Mouse (Mus musculus) adrenal gland, adult 18-20 months (tissue): ENCODE results near the gene Tenm3. TPM values are rescaled to one million over a fixed set of nuclear protein-coding genes. Genes with fewer than 3 reads are reported as not detected.

Source experiments
- DNase-seq, 2 experiments: peaks; one replicate each; pipeline ENCODE4 v3.0.0; 2021 to 2022; ENCODE audit warnings: low spot score in 2 of 2
- total RNA-seq, 2 experiments: library from RNA; stranded (reverse); gene quantifications; 1 replicate in 1 of 2; 2 replicates in 1 of 2; pipeline ENCODE4 v1.2.3; 2021

The Tenm3 gene
- total RNA-seq, 2 experiments from 2014 or later = 2.3 to 9.7 TPM

DNA sequence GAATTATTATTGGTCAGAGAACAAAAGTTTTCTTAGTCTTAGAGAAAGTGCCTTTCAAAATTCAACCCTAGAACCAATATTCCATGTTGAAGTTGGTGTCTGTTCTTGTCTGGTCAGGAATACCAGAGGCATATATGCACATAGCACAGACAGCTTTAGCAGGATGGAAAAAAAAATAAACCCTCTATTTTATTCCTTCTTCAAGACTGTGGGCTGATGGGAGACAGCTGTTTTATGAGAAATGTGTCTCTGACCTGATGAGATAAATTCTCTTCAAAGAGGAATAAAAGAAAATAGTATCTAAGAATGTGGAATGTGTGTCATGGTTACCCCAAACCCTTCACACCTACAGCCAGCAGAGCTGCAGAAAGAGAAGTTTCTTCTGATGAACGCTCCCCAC, 173.4 kb downstream of the Tenm3 start:
- DNase-seq = no peak

DNA sequence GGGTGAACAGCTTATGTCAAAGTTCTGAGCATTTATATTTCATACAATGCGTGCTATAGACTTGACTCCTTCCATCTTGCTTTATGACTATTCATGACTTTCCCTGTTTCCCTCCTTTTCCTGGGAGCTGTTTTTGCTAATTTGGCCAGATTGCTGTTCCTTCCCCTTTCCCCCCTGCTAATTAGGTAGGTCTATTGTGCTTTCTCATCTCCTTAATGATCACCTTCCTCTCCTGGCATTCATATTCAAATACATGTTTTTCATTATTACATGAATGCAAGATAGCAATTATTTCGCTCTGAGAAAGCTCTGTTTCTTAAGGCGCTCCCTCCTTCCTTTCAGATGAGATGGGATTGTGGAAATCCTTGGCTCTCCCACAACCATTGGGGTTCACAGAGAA, 178.6 kb downstream of the Tenm3 start:
- DNase-seq = no peak

DNA sequence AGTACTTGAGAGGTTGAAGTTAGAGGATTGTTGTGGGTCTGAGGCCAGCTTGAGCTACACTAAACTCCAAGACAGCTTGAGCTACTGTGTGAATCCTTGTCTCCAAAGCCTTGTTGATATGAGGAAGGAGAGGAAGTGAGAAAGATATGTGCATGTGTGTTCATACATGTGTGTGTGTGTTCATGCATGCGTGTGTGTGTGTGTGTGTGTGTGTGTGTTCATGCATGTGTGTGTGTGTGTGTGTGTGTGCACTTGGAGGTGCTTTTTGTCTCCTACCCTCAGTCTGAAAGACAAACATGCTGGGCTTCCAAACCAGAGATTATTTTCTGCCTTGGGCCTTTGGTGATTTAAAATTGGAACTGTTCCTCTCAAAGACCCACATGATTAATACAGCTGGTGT, 184.5 kb downstream of the Tenm3 start:
- DNase-seq = no peak

DNA sequence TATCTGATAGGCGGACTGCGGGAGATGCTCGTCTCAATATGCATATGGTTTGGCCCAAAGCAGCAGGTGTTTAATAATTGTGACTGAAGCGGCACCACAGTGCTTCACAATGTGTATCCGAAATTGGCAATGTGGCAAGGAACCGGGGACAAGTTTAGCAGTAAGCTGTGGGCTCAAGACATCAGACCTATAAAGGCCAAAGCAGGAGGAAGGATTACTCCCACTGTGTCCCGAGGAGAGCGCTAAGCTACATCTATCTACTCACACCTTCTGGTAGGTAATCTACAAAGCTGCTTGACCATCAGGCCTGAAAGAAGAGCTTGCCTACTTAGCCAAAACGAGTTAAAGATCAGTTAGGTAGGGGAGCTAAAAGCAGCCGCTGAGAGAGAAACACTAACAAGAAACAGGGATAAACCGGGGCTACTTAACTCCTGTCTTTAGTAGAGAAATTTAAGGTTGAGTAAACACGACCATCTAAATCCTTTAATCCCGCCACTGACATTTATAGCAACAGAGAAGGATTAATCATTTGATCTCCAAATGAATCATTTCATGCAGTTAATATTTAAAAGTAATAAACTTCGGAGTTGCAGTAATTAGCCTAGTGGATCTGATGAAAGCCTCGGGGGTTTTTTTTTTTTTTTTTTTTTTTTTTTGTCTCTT, 188.2 kb downstream of the Tenm3 start:
- no peak for DNase-seq

DNA sequence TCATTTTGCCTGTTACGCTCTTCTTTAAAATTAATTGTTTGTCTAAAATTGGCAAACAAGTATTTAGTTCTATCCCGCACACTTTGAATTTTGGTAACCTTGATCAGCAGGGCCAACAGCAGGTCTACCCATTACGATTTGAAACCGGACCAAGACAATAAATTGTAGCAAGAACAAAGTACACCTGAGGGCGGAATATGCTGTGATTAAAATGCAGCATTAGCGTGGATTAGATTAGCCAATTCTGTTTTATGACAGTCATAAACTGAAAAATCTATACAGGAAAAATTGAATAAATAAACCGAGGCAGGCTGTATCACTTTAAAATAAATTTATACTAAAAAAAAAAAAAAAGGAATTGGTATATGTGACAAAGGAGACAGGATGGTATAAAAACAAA, 193.9 kb downstream of the Tenm3 start:
- DNase-seq = no peak

DNA sequence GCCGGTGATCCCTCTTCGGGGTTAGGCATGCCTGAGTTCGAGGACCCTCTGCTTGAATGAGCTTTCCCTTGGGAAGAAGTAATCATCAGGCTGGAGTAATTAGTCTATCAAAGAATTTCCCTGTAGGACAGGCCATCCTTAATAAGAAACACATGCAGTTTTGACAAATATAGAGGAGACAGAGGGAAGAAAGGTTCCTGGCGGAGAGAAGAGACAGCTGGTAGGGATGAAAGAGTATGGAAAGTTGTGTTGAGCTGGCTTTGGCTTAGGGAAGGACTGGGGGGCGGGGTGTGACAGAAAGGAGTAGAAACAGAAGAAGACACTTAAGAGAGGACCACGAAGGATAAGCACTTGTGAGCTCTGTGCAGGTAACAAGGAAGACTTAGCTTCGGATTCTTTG, 194.3 kb downstream of the Tenm3 start:
- no peak for DNase-seq

DNA sequence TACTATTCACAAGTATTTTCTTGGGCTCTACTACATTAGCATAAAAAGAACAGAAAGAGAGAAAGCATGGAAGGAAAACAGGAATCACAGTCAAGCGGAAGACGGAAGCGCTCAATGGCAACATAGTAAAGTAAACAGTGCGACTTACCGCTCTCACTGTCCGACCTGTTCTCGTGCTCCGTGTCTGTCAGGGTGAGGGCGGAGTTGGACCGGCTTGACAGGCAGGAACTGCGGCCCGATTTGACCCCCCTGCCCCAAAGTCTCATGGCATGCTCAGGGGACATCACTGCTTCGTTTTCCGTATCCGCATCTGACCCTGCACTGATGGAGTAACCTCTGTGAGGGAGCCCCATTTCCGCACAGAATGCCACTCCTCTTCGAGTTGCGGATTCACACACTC, 197.6 kb downstream of the Tenm3 start:
- DNase-seq = no peak

DNA sequence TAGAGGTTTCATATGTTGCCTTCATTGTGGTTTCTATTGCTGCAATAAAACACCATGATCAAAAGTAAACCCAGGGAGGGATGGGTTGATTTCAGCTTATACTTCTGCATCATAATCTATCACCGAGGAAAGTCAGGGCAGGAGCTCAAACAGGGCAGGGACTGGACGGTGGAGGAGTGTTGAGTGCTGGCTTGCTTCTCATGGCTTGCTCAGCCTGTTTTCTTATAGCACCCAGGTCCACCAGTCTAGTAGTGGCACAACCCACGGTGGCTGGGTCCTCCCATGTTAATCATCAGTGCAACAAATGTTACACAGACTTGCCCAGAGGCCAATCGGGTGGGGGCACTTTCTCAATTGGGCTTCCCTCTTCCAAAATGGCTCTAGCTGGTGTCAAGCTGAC, 205.6 kb downstream of the Tenm3 start:
- no peak for DNase-seq

DNA sequence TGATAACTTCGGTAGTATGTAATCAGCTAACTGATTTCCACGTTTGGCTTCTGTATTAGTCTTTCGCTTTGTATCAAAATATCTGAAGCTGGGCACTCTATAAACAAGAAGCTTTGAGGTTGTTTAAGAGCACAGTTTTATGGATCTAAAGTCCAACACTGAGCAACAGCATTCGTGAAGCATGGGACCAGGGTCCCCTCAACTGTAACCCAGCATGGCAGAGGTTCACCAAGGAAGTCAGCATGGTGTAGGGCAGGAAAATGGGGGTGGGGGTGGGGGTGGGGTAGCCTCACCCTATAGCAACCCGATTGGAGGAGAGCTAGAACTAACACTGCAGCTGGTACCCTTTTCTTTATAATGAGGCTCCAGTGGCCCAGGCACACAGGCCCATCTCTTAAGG, 206.8 kb downstream of the Tenm3 start:
- DNase-seq = no peak

DNA sequence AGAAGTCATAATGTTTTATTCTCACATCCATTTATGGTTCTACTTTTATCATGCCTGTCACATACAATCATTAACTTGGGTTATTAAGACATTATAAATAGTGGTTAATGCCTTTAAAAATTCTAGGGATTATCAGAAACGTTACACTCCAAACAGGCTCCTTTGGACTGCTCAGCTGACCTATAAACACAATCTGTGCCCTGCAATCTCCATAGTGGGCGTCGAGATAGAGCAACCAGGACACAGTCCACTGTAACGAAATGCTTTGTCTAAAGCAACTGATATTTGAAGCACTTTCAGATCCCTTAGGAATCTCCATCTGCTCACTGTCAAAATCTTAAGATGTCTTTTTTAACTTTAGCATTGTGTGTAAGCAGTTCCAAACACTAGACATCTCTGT, 207.9 kb downstream of the Tenm3 start:
- DNase-seq = no peak

DNA sequence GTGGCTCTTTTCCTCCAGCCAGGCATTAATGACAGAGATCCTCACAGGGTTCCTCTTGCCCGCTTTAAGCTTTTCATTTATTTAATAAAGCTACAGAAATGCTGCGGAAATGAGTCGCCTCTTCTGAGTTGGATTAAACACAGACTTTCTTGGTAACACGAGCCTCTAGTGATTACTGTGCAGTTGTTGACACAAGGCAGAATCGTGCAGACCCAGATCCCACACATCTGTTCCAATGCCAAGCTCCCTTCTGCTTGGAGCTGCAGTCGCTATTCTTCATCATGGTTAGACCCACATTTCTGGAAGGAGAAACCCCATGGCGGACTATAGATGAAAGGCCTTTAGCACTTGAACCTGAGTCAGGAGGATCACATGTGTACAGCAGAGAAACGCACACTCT, 210.3 kb downstream of the Tenm3 start:
- no peak for DNase-seq

DNA sequence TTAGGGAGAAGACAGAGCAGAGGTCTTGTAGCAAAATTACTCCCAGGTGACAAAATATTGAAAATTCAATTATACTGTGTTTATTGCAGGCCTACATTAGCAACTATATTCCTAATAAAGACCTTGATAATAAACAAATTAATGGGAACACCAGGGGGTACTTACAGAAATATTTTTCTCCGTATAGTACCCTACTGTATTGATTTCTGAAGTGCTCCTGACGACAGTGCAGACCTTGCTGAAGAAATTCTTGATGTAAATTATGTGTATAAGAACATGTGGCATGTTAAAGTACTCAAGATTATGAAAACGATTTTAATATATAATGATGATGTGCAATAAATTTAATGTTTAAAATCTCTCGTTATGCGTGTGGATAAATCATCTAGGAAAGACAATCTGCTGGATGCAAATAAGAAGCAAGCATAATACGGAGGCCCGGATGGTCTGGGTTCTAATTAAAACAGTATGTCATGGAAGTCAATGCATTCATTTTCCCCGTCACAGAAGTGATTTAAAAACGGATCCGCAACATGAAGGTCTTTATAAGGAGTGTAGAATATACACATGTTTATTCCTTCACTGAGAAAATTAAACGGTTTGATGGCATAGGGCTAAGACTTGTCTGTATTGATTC, 221.1 kb downstream of the Tenm3 start:
- no peak for DNase-seq

DNA sequence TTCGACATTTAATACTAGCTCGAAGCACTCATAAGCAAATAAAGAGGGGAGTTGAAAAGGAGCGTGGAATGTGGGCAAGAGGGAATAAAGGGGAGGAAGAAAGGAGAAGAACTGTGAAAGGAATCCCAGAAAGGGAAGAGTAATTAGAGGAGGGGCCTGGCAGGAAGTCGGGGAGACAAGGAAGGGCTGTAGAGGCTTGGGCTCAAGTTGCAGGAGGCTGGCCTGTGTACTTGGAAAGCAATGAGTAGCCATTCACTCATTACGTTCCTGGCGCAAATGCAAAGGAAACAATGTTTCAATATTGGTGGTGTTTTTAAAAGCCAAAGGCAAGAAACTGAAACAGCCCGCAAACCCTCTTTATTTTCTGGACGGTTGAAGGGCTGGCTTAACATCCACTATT, 228.7 kb downstream of the Tenm3 start:
- no peak for DNase-seq

DNA sequence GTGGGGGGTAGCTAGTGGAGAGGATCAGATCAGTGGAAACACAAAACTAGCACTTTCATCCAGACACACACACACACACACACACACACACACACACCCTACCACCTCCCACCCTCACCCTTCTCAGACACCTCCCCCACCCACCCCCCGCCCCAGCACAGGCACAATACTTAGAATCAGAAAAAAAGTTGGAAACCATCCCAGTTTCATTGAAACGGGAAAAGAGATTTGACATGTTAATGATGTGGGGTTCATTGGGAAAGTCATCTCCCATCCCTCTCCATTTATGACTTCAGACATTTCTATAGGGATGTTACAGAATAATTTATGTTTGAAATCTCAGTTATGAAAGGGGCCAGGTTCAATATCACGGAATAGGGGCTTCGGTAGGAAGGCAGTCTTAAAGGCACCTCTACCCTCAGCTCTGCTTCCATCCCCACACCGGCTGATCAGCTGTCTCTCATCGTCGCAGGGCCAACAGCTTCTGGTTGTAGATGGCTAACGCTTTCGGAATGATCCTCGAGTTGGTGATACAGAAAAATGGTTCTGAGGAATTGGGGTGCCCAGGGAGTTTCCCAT, 231.7 kb downstream of the Tenm3 start:
- DNase-seq = no peak

DNA sequence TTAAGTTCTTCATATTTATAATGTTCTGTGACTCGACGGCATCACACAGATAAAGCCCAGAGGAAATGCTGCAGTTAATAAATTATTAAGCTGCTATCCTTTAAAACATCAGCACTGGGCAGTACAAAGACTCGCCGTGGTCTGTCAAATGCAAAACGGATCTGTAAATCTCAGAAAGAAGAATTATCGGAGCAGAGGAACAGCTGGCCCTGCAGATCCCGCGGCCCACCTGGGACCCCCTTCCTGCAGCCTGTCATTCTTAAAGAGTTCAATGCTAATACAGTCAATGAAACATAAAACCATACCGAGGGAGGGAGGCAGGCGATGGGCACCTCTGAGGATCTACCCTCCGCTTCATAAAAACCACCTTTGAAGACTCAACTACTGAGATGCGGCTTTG, 232.6 kb downstream of the Tenm3 start:
- no peak for DNase-seq

DNA sequence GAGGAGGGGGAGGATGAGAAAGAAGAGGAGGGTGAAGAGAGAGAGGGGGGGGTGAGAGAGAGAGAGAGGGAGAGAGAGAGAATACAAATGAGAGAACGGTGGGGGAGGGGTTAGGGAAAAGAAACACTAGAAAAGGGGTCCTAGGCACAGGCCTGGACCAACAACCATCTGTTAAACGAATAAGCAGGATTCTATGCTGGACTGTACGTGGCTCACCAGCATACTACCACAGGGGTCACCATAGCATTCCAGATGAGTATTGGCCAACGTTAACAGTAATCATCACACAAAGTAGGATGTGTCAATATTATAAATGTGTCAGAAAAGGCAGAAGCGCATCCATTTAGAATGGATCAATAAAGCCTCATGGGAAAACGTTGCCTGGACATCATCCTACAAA, 233.4 kb downstream of the Tenm3 start:
- DNase-seq = no peak

DNA sequence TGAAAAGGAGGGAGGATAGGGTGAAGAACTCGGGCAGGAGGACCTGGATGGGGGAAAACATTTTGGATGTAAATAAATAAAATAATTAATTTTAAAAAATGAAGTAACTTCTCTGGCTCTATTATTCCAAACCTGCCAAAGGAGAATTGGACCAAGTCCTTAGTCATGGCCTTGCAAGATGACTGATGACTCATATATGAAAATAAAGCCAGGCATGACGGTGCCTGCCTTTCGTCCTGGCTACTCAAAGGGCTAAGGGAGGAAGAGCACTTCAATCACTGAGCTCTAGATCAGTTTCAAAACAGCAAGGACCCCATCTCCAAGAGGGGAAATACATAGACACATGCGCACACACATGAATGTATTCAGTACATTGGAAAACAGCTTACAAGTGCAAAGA, 234.1 kb downstream of the Tenm3 start:
- DNase-seq = no peak

DNA sequence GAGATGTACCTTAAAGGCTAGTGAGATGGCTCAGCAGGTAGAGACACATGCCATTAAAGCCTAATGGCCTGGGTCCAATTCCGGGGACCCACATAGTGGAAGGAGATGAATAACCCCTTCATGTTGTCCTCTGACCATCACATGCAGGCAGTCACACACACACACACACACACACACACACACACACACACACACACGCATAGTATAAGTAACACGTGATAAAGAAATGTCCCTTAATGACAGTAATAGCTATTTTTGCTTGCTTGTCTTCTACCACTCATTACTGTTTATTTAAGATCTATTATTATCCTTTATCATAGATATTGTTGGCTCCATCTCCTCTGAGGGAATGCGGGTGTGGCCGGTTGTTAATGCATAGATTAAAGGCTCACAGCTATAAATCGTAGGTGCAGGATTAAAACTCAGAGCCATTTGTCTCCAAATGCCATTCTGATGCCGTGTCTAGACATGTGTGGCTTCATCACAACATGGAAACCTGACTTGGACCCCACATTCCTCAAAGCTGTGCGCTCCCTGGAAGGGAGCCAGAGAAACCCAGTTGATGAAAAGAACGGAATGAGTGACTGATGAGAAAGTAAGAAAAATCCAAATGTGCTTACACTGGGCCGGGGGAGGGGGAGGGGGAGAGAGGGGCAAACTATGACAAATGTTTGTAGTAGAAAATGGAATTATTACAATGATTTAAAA, 239.4 kb downstream of the Tenm3 start:
- DNase-seq = no peak

DNA sequence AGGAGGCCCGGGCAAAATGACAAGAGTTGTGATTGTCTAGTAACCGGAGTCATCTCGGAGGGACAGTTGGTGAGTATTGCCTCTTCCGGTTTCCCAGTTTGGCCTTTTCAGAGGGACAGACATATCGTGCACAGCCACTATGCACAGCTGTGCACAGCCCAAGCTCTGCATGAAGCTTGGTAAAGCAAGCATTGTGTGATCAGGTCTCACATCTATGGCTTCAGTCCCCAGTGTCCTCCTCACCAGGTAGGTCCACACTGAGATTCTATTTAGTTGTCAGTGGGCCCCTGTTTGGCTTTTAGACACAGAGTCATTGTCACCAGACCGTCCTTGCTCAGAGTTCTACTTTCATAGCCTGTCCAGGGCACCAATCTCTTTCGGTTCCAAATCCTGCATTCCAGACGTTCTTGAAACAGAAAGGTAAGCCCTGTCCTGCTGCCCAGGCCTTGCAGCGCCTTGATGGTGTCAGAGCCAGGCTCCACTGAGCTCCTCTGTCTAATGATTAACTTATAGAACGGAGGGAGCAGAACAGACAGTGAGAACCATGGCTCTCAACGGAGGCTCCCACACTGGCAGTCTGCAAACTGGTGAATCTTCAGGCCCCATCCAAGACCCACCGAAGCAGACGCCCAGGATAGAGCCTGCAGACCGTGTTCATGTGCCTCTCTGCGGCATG, 240.4 kb downstream of the Tenm3 start:
- no peak for DNase-seq

DNA sequence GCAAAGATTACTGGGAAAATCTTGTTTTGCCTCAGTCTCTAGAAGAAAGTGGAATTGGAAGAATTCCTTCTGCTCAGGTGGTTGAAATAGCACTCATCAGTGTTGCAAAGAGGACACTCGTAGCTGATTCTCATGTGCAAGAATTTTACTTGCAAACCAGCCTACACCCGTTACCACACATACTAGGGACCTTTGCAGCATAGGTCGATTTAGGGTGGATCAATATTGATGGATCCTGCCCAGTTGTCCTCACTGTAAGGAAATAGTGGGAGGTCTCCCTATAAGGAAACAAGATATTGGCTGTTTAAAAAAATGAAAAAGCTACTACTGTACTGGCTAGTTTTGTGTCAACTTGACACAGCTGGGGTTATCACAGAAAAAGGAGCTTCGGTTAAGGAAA, 242.1 kb downstream of the Tenm3 start:
- DNase-seq = no peak

DNA sequence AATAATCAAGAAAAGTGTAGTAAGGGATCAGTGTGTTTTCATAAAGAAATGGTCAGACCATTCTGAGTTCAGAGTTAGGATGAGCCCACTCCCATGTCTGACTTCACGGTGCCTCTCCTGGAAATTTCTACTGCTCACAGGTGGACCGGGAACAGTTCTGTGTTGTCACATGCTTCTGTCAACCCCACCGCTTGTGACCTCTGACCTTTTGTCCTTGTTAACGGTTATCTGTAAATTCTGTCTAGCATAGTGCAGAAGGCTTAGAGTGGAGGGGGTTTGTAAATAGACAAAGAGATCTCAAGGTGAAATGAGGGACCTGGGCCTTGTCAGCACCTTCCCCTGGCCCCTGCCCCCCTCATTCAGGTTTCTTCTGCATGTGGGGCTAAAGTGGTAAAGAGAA, 244.7 kb downstream of the Tenm3 start:
- no peak for DNase-seq

DNA sequence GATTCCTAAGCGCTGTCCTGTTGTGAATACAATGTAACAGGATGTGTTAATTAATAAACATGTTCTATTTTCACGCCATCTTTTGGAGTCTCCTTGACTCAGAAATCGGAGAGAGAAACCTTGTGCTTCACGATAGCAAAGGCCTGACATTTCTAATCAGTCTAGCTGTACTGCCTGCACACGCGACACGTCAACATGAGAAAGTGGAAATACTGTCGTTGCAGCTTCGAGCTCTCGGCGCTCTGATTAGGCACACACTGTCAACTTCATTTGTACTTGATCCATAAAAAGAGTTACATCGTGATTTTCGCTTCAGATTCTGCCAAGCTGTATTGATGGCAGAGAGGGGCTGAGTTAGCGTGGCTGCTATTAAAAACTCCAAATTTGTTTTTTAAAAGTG, 247.4 kb downstream of the Tenm3 start:
- DNase-seq = no peak
